Mouse (Mus musculus) embryonic fibroblast, embryonic 13.5 days (primary cell): Measurements from ENCODE around the gene Mrpl48. TPM values are rescaled to one million over a fixed set of nuclear protein-coding genes. Genes with fewer than 3 reads are reported as not detected.

Experiments used
- H3K27ac ChIP-seq: 2 replicates; pipeline ENCODE4 v1.5.1; 2012; ENCODE audit warnings: low read length, control low read depth, inconsistent platforms; ENCODE audit not compliant: insufficient read depth
- H3K4me1 ChIP-seq: 2 replicates; pipeline ENCODE4 v1.6.1; 2011; ENCODE audit warnings: low read length; ENCODE audit not compliant: control insufficient read depth, insufficient read depth
- H3K4me3 ChIP-seq: 2 replicates; pipeline ENCODE4 v1.5.1; 2011; ENCODE audit warnings: mild to moderate bottlenecking, control low read depth, low read length; ENCODE audit not compliant: insufficient read depth
- CTCF ChIP-seq: IDR thresholded peaks from 2 replicates; pipeline ENCODE4 v1.5.1; 2011; ENCODE audit warnings: mild to moderate bottlenecking, control low read depth, low read length, moderate library complexity, borderline replicate concordance; ENCODE audit not compliant: insufficient read depth
- POLR2A ChIP-seq: IDR thresholded peaks from 2 replicates; pipeline ENCODE4 v1.6.1; 2011; ENCODE audit warnings: low read depth, mild to moderate bottlenecking, control low read depth, low read length, moderate library complexity
- polyA plus RNA-seq: library from polyadenylated mRNA; stranded (reverse); fragments of >200 nt; gene quantifications from 2 replicates; pipeline ENCODE4 v1.2.4, GENCODE M21; 2011; ENCODE audit warnings: low read depth; ENCODE audit not compliant: missing spikeins, insufficient read length

The Mrpl48 gene
- polyA plus RNA-seq, 1 experiment: 40.9 TPM

DNA sequence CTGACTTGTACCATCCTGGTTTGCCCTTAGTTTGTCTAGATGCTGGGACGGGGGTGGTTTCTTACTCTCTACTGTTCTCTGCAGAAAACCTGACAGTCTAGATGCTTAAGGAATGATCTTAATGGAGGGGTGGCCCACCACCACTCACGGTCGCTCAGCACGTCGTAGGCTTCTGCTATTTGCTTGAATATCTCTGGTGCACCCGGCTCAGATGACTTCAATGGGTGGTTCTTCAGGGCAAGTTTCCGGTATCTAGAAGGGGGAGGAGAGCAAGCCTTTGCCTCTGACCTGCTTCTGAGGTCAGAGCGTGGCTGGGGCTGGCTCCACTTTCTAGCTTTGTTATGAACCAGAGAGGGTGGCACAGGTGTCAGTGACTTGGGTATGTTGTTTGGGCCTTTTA, 96.5 kb downstream of the Mrpl48 start:
- no peak overlapping the region for H3K27ac ChIP-seq
- TF ChIP-seq POLR2A (no peak), CTCF (no peak)
- H3K4me1 ChIP-seq: no peaks in the 10 kb centered on the region
- H3K4me3 ChIP-seq: no peak overlapping the region

DNA sequence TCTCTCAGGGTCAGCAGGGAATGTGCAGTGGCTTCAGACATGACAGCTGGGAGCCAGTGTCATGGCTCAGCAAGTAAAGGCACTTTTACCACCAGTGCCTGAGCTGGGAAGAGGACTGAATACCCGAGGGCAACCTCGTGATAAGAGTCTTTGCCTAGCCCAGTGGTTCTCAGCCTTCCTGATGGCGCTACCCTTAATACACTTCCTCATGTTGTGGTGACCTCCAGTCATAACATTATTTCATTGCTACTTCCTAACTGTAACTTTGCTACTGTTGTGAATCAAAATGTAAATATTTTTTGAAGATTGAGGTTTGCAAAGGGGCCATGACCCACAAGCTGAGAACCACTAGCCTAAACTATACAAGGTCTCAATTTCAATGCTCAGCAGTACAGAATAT, 99.4 kb downstream of the Mrpl48 start:
- H3K4me1 ChIP-seq: no peaks in the 10 kb centered on the region

GRCm38 (mm10) chr7:100506494-100506893, 101.6 kb downstream of the Mrpl48 start:
- no peak overlapping the region for H3K4me3 ChIP-seq
- TF ChIP-seq CTCF (no peak), POLR2A (no peak)
- H3K27ac ChIP-seq: no peak overlapping the region
- no peaks in the 10 kb centered on the region for H3K4me1 ChIP-seq

More for the DNA sequence above, 99.4 kb downstream of the Mrpl48 start:
- Histone ChIP-seq H3K27ac (no peak overlapping the region), H3K4me3 (no peak overlapping the region)
- TF ChIP-seq POLR2A (no peak), CTCF (no peak)

DNA sequence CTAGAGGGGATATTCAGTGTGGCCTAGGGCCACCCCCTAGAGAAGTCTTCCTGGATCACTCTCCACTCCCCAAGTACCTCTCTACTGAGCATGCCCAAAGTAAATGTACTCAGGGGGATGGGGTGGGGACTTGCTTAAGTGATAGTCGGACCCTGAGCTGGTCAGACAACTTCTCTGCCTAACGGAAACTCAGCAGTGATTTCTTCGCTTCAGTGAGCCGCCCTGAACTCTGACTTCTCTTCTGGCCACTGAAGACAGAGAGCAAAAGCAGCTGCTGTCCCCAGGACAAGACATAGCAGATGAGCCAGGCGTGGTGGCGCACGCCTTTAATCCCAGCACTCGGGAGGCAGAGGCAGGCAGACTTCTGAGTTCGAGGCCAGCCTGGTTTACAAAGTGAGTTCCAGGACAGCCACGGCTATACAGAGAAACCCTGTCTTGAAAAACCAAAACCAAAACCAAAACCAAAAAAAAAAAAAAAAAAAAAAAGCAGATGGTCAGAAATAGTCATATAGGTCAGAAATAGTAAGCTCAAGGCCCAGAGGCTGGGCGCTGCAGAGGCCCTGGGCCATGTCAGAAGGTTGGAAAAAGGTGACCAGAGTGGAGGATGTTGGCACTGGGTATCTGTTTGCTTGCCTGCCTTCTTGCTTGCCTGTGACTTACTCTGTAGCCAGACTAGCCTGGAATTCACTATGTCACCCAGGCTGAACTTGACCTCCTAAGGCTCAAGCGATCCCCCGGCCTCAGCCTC, 103.2 kb downstream of the Mrpl48 start:
- no peaks in the 10 kb centered on the region for H3K4me1 ChIP-seq
- H3K27ac ChIP-seq: no peak overlapping the region
- H3K4me3 ChIP-seq: no peak overlapping the region
- TF ChIP-seq POLR2A (no peak), CTCF (no peak)

GRCm38 (mm10) chr7:100503076-100503475, 105.0 kb downstream of the Mrpl48 start:
- H3K4me1 ChIP-seq: no peaks in the 10 kb centered on the region
- H3K4me3 ChIP-seq: no peak overlapping the region
- TF ChIP-seq POLR2A: no peak
- TF ChIP-seq CTCF: no peak
- H3K27ac ChIP-seq: no peak overlapping the region

- H3K4me3 ChIP-seq: no peak overlapping the region
- TF ChIP-seq POLR2A: no peak
- TF ChIP-seq CTCF: no peak
These were observed 105.7 kb downstream of the Mrpl48 start for GRCm38 (mm10) chr7:100502374-100502922.

GRCm38 (mm10) chr7:100501844-100502373, 106.2 kb downstream of the Mrpl48 start:
- no peak overlapping the region for H3K4me3 ChIP-seq
- no peaks in the 10 kb centered on the region for H3K4me1 ChIP-seq
- TF ChIP-seq POLR2A (no peak), CTCF (no peak)
- no peak overlapping the region for H3K27ac ChIP-seq

More at GRCm38 (mm10) chr7:100502374-100502922, 105.7 kb downstream of the Mrpl48 start:
- Histone ChIP-seq H3K4me1 (no peaks in the 10 kb centered on the region), H3K27ac (no peak overlapping the region)

DNA sequence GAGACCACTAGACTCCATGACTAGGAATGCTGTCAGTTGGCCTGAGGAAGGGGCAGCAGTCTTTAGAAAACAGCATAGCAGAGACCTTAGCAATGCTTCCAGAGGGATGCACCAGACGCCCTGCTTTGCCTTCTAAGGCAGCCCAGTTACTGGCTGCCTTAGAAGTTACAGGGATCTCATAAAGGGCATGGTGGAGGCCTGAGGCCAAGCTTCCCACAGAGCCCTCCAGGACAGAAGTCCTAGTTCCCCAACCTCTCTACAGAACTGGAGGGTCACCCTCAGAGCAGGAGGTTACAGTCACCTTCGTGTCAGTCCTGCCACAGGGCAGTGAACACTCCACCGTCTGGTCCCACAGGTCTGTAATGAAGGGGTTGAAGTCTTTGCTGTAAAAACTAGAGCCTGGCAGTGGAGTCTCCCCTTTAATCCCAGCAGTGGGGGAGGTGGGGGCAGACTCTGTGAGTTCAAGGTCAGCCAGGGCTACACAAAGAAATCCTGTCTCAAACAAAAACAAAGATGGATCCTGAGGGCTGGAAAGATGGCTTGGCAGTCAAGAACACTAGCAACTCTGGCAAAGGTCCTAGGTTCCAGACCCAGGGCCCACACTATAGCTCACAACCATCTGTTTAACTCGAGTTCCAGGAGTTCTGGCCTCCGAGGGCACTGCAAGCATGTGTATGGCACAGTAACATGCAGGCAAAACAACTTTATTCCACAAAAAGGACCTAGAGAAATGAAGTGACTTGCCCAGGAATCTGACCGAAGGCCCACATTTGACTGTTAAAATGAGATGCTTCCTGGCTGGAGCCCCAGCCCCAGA, 106.9 kb downstream of the Mrpl48 start:
- no peak for TF ChIP-seq CTCF
- no peak for TF ChIP-seq POLR2A
- Histone ChIP-seq H3K4me3 (no peak overlapping the region), H3K4me1 (no peaks in the 10 kb centered on the region)

DNA sequence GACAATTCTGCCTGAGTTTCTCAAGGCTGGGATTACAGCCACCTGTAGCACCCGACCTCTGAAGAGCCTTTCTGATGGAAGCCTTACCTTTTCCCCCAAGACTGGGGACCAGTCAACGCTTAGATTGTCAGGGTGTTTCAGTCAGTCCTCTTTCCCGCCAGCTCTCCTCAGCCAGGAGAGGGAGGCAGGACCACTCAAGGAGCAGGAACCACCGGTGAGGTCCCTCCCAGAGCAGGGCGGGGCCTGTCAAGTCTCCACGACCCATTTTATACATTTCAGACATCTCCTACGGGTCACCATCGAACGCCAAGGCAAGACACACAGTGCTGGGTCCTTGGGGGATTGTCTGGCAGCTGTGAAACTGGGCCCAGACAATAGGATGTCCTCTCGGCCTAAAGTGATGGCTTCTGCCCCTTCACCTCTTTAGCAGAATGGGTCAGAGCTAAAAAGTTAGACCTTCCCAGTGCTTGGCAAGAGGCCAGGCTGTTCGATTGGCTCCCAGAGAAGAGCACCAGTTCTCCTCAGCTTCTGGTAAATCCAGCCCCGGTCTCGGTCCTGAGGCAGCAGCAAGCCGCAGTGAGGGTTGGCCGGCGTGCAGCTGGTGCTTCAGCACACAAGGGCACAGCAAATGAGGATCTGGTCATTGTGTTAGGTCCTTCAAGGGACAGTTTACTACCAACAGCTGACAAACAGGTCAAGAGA, 107.7 kb downstream of the Mrpl48 start:
- no peak for TF ChIP-seq POLR2A
- TF ChIP-seq CTCF: no peak
- no peak overlapping the region for H3K27ac ChIP-seq
- no peak overlapping the region for H3K4me3 ChIP-seq
- no peaks in the 10 kb centered on the region for H3K4me1 ChIP-seq

More for the DNA sequence above, 106.9 kb downstream of the Mrpl48 start:
- no peak overlapping the region for H3K27ac ChIP-seq

- TF ChIP-seq CTCF: no peak
- no peak for TF ChIP-seq POLR2A
- Histone ChIP-seq H3K4me1 (no peaks in the 10 kb centered on the region), H3K4me3 (no peak overlapping the region), H3K27ac (no peak overlapping the region)
These were observed 108.6 kb downstream of the Mrpl48 start for GRCm38 (mm10) chr7:100499465-100499864.
